Mouse (Mus musculus) embryonic stem cell, embryonic (primary cell): ENCODE results near the gene Pygl.

Experiments
- CTCF ChIA-PET, 4 experiments: fragments of 300-600 bp in 2 of 4; fragments of 350-600 bp in 2 of 4; sonication (Branson Sonifier 250); formaldehyde crosslinking; loops; one replicate each; lab custom pipeline; 2022; ENCODE audit warnings: inconsistent platforms in 2 of 4; lab: Charles Lee
- POLR2A ChIA-PET, 4 experiments: fragments of 300-600 bp in 2 of 4; fragments of 350-600 bp in 2 of 4; sonication (Branson Sonifier 250); formaldehyde crosslinking; loops; one replicate each; lab custom pipeline; 2022; ENCODE audit warnings: antibody characterized with exemption in 4 of 4, inconsistent platforms in 1 of 4; lab: Charles Lee

Gene Pygl

GRCm38 (mm10) chr12:70231294-70231693, at the start of gene Pygl:
Pygl (minus strand) TSS chr12:70231488.
- CTCF ChIA-PET = no interaction called here

DNA sequence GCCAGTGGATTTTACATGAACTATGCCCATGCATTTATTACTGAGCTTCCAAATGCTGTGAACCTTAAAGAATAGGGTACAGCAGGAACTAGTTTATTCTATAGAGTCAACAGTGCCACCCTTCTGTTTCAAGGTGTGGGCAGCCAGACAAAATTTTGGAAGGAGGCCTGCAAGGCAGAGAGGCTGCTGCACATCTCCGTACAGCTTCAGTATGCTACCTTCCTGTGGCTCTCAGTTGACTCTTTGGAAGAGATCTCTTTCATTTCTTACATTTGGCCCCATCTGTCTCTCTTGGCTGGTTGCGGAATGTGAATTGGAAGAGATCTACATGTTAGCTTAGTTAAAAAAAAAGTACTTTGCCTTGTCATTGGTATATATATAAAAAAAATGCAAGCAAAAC, 49.6 kb upstream of the Pygl start:
- POLR2A ChIA-PET = interaction anchor here in 2 of 4 experiments (0.7 to 1.3 kb wide), 2 partner anchors 10 to 1282 kb away, joined by 3 to 4 read pairs; no protein-coding TSS in a partner anchor
- CTCF ChIA-PET = interaction anchor here in 1 of 4 experiments (0.6 kb wide), 2 partner anchors 198 to 534 kb away, joined by 4 read pairs; no protein-coding TSS in a partner anchor

More at GRCm38 (mm10) chr12:70231294-70231693, at the start of gene Pygl:
- POLR2A ChIA-PET = no interaction called here

DNA sequence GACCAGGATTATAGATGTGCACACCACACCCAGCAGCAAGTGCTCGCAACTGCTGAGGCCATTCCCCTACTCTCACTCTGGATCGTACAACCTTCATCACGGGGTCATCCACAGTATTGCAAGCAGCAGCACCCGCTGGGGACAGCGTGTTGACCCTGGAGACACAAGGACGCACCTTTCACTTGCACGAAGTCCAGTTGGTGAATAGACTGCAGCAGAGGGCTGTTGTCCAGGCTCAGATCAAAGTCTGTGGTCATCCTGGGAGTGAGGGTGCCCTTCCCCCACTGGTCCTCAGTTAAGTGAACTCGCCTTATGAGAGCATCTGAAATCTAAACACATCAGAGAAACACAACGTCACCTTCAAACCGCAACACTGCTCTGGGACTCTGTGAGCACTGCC, 49.1 kb upstream of the Pygl start:
- POLR2A ChIA-PET = no interaction called here
- CTCF ChIA-PET = interaction anchor here in 1 of 4 experiments (0.6 kb wide), 1 partner anchor 523 kb away, joined by 10 read pairs; no protein-coding TSS in a partner anchor

DNA sequence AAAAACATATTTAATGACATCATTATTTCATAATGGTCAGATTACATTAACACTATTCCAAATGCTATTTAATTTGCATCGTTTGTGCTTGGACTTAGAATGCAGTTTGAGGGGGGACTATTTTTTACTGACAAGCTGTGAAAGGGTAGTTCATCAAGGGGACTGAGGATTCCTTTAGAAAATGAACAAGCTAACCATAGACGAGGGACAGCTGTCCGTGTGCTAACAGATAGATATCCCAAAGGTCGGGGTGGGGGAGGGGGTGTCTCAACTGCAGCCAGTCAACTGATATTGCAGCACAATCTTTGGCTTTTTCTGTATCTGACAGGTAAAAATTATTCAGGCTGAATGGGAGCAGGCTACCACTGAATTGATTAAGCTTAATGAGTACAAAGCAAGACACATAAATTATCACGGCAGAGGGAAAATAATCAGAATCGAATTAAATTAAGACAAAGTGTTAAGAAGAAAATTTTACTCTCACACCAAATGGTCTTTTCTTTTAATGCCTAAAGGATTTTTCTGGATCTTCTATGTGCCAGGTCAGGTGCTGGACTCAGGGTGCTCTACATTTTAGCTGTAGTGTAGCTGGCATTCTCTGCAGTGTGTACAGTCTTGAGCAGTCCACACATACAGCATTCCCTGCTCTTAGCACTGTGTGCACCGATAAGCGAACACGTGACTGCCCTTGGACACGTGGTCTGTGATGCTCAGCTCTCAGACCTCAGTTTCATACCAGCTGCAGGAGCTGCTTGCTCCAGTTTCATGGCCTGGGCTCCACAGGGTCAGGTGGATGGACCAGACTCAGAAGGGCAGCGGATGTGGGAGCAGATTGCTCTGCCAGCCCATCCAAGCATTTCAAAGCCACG, 46.0 kb upstream of the Pygl start:
- CTCF ChIA-PET = interaction anchor here in 1 of 4 experiments (1.7 kb wide), 1 partner anchor 633 kb away, joined by 3 read pairs; no protein-coding TSS in a partner anchor
- POLR2A ChIA-PET = interaction anchor here in 1 of 4 experiments (0.6 to 0.7 kb wide), 2 partner anchors 12 to 28 kb away, joined by 6 to 9 read pairs; no protein-coding TSS in a partner anchor

- ChIA-PET CTCF (interaction anchor here in 1 of 4 experiments (0.6 kb wide), 1 partner anchor 177 kb away, joined by 4 read pairs; no protein-coding TSS in a partner anchor), POLR2A (interaction anchor here in 3 of 4 experiments (0.7 to 0.9 kb wide), 3 partner anchors 12 to 1816 kb away, joined by 3 to 6 read pairs (median 4); no protein-coding TSS in a partner anchor)
Observed at GRCm38 (mm10) chr12:70269724-70270123, 38.4 kb upstream of the Pygl start.

DNA sequence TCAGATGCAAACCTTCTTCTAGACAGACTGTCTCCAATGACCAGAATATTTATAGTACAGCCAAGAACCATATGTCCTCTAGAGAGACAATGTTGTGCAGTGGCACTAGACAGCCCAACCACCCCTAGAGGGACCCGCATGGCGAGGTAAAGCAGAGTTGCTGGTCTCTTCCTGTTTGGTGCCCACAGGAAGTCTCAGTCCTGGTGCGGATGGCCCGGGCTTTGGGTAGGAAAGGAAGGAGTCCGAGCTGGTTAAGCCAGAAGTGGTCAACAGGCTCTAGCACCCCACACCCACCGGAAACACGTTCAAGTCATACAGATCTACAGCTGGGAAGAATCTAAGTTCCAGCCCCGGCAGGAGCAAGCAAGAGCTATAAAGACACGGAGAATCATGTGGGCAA, 36.0 kb upstream of the Pygl start:
- POLR2A ChIA-PET = interaction anchor here in 1 of 4 experiments (0.7 kb wide), 1 partner anchor 25 kb away, joined by 4 read pairs; no protein-coding TSS in a partner anchor
- CTCF ChIA-PET = no interaction called here

DNA sequence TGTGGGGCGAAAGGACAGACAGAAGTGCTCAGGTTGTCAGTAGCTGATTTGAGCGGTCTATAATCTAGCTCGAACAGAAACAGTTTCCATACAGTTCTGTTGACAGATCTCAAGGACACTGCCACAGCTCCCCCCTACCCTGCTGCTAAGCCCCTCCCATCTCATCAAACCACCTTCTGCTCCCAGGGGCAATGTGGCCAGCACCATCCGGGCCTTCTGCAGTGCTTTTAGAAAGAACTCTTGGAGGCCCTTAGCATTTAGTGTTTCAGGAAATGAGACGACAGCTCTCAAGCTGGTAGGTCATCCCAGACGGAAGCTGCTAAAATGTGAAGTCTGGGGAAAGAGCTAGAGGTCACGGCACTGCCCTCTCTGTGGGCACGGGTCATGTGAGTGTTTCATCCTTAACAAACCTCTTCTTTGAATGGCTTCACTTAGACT, 35.2 kb upstream of the Pygl start:
- POLR2A ChIA-PET = no interaction called here
- CTCF ChIA-PET = interaction anchor here in 1 of 4 experiments (0.6 kb wide), 2 partner anchors 69 to 880 kb away, joined by 7 to 8 read pairs; no protein-coding TSS in a partner anchor

DNA sequence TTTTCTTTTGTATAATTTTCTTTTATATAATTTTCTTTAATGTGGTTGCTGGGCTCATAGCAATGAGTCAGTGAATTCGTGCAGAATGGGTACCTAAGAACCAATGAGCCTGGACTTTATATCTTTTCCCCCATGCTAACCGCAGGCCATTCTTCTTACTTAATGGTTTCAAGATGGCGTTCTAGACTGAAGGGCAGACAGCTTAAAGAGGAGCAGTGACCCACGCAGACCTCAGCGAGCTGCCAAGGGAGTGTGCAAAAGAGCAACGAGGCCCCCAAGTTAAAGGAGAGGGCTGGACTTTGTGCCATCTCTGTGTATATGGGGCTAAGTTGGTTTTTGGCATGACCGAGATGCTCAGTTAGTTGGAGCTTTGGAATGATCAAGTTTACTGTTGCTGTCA, 32.4 kb upstream of the Pygl start:
- POLR2A ChIA-PET = interaction anchor here in 1 of 4 experiments (0.6 to 1.9 kb wide), 2 partner anchors 9 to 827 kb away, joined by 3 to 4 read pairs; no protein-coding TSS in a partner anchor
- CTCF ChIA-PET = interaction anchor here in 1 of 4 experiments (0.5 kb wide), 1 partner anchor 10 kb away, joined by 3 read pairs; no protein-coding TSS in a partner anchor

- ChIA-PET POLR2A (no interaction called here), CTCF (no interaction called here)
Observed at GRCm38 (mm10) chr12:70262271-70262953, 31.1 kb upstream of the Pygl start.

GRCm38 (mm10) chr12:70251210-70251884, 20.1 kb upstream of the Pygl start:
- POLR2A ChIA-PET = no interaction called here
- CTCF ChIA-PET = no interaction called here

- CTCF ChIA-PET = interaction anchor here in 1 of 4 experiments (0.7 kb wide), 1 partner anchor 49 kb away, joined by 3 read pairs; no protein-coding TSS in a partner anchor
Observed at GRCm38 (mm10) chr12:70249616-70250157, 18.4 kb upstream of the Pygl start.

DNA sequence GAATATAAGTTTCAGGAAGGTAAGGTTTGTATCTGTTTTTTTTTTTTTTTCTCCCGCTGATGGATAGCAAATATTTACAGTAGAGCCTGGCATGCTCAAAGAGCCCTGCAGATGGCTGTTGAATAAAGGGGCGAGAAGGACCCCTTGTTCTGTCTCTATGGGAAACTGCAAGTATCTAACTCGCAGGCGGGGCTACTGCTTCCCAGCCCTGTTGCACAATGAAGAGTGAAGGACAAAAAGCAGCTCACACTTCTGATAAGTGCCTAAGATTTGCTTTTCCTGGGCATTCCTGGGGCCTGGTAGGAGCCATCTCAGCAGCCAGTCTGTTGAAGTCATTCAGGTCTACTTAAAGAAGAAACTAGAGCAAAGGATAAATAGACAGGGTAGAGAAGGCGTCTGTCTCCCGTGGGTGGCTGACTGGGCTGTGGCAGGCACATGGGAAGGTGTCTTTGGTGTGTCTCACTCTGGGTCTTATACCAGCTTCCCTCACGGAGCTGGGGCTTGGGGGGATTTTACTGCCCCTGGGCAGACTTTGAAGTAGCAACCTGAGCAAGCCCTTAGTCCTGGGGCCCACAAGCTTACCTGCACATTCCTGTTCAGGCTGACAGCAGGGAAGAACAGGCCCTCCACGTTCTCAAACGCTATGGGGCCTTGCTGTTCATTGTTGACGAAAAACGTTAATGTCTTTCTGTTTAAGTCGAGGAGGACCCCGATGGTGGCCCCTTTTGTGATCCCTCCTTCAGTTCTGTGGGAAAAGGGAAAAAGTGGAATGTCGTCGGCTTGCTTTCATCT, 16.6 kb upstream of the Pygl start:
- POLR2A ChIA-PET = interaction anchor here in 1 of 4 experiments (0.7 kb wide), 1 partner anchor 34 kb away, joined by 3 read pairs; no protein-coding TSS in a partner anchor
- CTCF ChIA-PET = interaction anchor here in 1 of 4 experiments (0.7 kb wide), 1 partner anchor 58 kb away, joined by 3 read pairs; no protein-coding TSS in a partner anchor

More at GRCm38 (mm10) chr12:70249616-70250157, 18.4 kb upstream of the Pygl start:
- POLR2A ChIA-PET = no interaction called here

DNA sequence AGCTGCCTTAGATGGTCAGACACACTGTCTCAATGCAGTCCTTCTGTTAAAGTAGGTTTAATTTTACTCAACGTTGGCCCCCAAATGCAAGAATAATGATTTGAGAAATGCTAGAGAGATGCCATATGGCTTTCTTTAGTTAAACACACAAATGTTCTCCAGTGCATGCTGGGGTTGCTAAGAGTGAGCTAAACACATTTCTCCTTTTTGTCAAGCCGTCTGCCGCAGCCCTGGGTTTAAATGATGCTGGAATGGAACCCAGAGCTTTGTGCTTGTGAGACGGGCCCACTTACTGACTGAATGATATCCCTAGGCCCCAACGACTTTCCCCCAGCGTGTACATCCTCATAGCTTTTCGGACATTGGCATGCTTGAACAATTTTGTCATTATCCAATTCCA, 11.3 kb upstream of the Pygl start:
- POLR2A ChIA-PET = no interaction called here
- CTCF ChIA-PET = interaction anchor here in 1 of 4 experiments (0.8 kb wide), 1 partner anchor 125 kb away, joined by 3 read pairs; no protein-coding TSS in a partner anchor

DNA sequence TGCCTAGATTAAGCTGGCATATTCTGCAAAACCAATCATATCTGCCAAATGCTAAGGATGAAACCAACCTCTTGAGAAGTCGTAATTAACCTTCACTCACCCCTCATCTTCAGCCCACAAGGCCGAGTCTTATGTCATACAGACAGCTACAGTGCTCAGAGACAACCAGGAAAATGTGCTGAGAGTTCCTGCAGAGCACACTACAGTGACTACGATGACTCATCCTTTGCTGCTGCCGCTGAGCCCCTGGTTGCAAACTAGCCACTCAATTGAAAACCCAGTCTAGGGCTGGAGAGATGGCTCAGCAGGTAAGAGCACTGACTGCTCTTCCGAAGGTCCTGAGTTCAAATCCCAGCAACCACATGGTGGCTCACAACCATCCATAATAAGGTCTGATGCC, 8.5 kb upstream of the Pygl start:
- POLR2A ChIA-PET = interaction anchor here in 1 of 4 experiments (0.7 kb wide), 1 partner anchor 309 kb away, joined by 4 read pairs; no protein-coding TSS in a partner anchor
- CTCF ChIA-PET = no interaction called here

GRCm38 (mm10) chr12:70238604-70239003, 7.3 kb upstream of the Pygl start:
- CTCF ChIA-PET = interaction anchor here in 1 of 4 experiments (0.6 kb wide), 1 partner anchor 505 kb away, joined by 3 read pairs; no protein-coding TSS in a partner anchor

DNA sequence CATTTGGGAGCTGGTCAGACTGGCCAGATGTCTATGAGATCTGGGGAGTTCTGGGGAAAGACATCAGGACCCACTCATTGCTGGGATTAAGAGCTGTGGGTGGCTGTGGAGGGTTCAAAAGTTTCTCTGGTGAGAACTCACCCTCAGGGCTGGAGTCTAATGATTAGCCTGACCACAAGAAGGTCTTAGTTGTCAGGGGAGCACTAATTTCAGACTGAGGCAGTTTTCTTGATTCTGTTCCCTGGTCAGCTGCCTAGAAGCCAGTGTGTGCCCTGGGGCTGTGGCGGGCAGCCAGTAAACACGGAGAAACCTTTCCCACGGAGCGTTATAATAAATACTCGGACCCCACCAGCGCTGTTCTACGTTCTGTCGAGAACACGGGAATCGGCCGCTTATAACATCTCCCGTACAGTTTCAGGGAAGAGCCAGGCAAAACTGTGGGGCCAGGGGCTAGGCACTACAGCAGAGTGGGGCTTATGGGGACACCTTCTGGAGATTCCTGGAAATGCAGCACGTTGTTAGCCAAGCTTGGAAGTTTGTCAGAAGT, 3.7 kb upstream of the Pygl start:
- POLR2A ChIA-PET = interaction anchor here in 1 of 4 experiments (0.6 to 0.7 kb wide), 2 partner anchors 87 to 124 kb away, joined by 4 to 5 read pairs; no protein-coding TSS in a partner anchor
- CTCF ChIA-PET = interaction anchor here in 2 of 4 experiments (0.5 to 1.5 kb wide), 9 partner anchors 8 to 675 kb away, joined by 3 to 9 read pairs (median 4); partner anchors contain the start of gene Trim9 (in 1 of the 2)

More at GRCm38 (mm10) chr12:70238604-70239003, 7.3 kb upstream of the Pygl start:
- POLR2A ChIA-PET = no interaction called here
